Mouse (Mus musculus) limb, embryonic 12.5 days (tissue): ENCODE measurements at regions not wholly inside any gene's neighbourhood (a gene's known extent, or its start where the extent isn't known, plus 50 kb on each side); places are given as distances from the start of the nearest gene placed in this dataset.
"Not testable (repeated sequence)": the region's sequence is repeated elsewhere in the genome, so short reads cannot be mapped to it uniquely, and the experiment has no call there.

Experiments
- ATAC-seq: fragments of 200-750 bp; cut with Nextera tagmentation; 2 replicates; pipeline ENCODE4 v1.8.0; 2017; ENCODE audit warnings: low read depth, moderate TSS enrichment; ENCODE audit not compliant: insufficient number of reproducible peaks, insufficient read depth, low FRiP score, low TSS enrichment
- H3K27ac ChIP-seq: fragments of 300-500 bp; sonication (generic); 2 replicates; pipeline ENCODE4 v1.5.1; 2016; ENCODE audit warnings: mild to moderate bottlenecking, moderate library complexity
- H3K27me3 ChIP-seq: fragments of 300-500 bp; sonication (generic); 2 replicates; pipeline ENCODE4 v1.6.1; 2016; ENCODE audit warnings: mild to moderate bottlenecking, moderate library complexity
- H3K36me3 ChIP-seq: fragments of 300-500 bp; sonication (generic); 2 replicates; pipeline ENCODE4 v1.6.1; 2016; ENCODE audit warnings: mild to moderate bottlenecking, moderate library complexity
- H3K4me1 ChIP-seq: fragments of 300-500 bp; sonication (generic); replicated peaks from 2 replicates; pipeline ENCODE4 v1.6.1; 2016
- H3K4me2 ChIP-seq: fragments of 300-500 bp; sonication (generic); 2 replicates; pipeline ENCODE4 v1.6.1; 2016; ENCODE audit warnings: mild to moderate bottlenecking, moderate library complexity
- H3K4me3 ChIP-seq: fragments of 300-500 bp; sonication (generic); replicated peaks from 2 replicates; pipeline ENCODE4 v1.5.1; 2016; ENCODE audit warnings: mild to moderate bottlenecking
- H3K9ac ChIP-seq: fragments of 300-500 bp; sonication (generic); replicated peaks from 2 replicates; pipeline ENCODE4 v1.6.1; 2016; ENCODE audit warnings: mild to moderate bottlenecking, moderate library complexity
- H3K9me3 ChIP-seq: fragments of 300-500 bp; sonication (generic); 2 replicates; pipeline ENCODE4 v1.6.1; 2016; ENCODE audit warnings: mild to moderate bottlenecking, moderate library complexity

DNA sequence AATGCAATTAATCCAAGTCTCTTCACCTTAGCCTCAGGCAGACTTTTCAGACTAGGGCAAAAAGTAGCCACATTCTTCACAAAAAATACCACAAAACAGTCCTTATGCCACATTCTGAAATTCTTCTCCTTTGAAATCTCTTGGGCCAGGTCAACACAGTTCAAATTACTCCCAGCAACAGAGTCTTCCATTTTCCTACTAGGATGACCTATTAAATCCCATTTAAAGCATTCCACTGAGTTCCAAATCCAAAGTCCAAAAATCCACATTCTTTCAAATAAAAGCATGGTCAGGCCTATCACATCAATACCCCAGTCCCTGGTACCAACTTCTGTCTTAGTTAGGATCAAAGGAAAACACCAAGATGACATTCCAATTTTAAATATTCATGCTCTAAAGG is 721.4 kb downstream of the Rapgef2 start:
- not testable (repeated sequence) for H3K4me2 ChIP-seq

More for the DNA sequence above, 721.4 kb downstream of the Rapgef2 start:
- H3K4me3 ChIP-seq, H3K4me1 ChIP-seq, H3K27ac ChIP-seq, H3K9me3 ChIP-seq, ATAC-seq, H3K36me3 ChIP-seq, H3K27me3 ChIP-seq, H3K9ac ChIP-seq: not testable (repeated sequence)
